Mouse (Mus musculus) CH12.LX (cell line): ENCODE measurements around the gene Npas3. TPM values are rescaled to one million over a fixed set of nuclear protein-coding genes. Genes with fewer than 3 reads are reported as not detected.

Experiments
- DNase-seq: peaks from one replicate; pipeline ENCODE4 v3.0.0-alpha.2; 2013; ENCODE audit errors: extremely low read depth
- H3K27ac ChIP-seq: 2 replicates; pipeline ENCODE4 v1.5.1; 2012; ENCODE audit warnings: low read depth, mild to moderate bottlenecking, control low read depth, moderate library complexity; ENCODE audit not compliant: insufficient read depth
- H3K27me3 ChIP-seq: replicated peaks from 2 replicates; pipeline ENCODE3; 2012; ENCODE audit warnings: inconsistent platforms
- H3K36me3 ChIP-seq, 2 experiments: replicated peaks in 1 of 2; 2 replicates each; pipeline versions ENCODE3 to v1.6.1; 2012; ENCODE audit warnings: inconsistent platforms in 1 of 2, low read length in 1 of 2, mild to moderate bottlenecking in 1 of 2, mixed read lengths in 1 of 2, moderate library complexity in 1 of 2; ENCODE audit not compliant: control insufficient read depth in 1 of 2, insufficient read depth in 1 of 2
- H3K4me1 ChIP-seq, 2 experiments: 2 replicates each; pipeline ENCODE4 v1.6.1; 2012; ENCODE audit warnings: inconsistent platforms in 1 of 2, moderate library complexity in 1 of 2; ENCODE audit not compliant: insufficient read depth in 2 of 2, control insufficient read depth in 1 of 2
- H3K4me2 ChIP-seq: 2 replicates; pipeline ENCODE4 v1.6.1; 2012; ENCODE audit warnings: low read depth, mild to moderate bottlenecking, control low read depth; ENCODE audit not compliant: poor library complexity, insufficient read depth, severe bottlenecking
- H3K4me3 ChIP-seq, 3 experiments: fragments of 150-350 bp in 1 of 3; sonication (generic) in 1 of 3; replicated peaks in 1 of 3; 2 replicates each; pipeline versions ENCODE3 to v1.5.1; 2011 to 2012; ENCODE audit warnings: low read depth in 2 of 3, low read length in 2 of 3, mild to moderate bottlenecking in 2 of 3, moderate library complexity in 2 of 3, control low read depth in 1 of 3, improper control_type of control experiment in 1 of 3, inconsistent platforms in 1 of 3, mixed read lengths in 1 of 3; ENCODE audit not compliant: poor library complexity in 1 of 3
- H3K79me2 ChIP-seq: replicated peaks from 2 replicates; pipeline ENCODE4 v1.6.1; 2012; ENCODE audit warnings: mild to moderate bottlenecking, moderate library complexity; ENCODE audit not compliant: control insufficient read depth, poor library complexity, insufficient read depth, severe bottlenecking; ENCODE audit errors: extremely low read depth
- H3K9ac ChIP-seq: 2 replicates; pipeline ENCODE4 v1.6.1; 2012; ENCODE audit warnings: low read depth, mild to moderate bottlenecking, control low read depth, moderate library complexity; ENCODE audit not compliant: insufficient read depth
- H3K9me3 ChIP-seq: replicated peaks from 2 replicates; pipeline ENCODE3; 2012; ENCODE audit warnings: low read length, inconsistent platforms, mixed read lengths
- BHLHE40 ChIP-seq: IDR thresholded peaks from 2 replicates; pipeline ENCODE4 v1.6.1; 2011; ENCODE audit warnings: mild to moderate bottlenecking, low read depth, low read length, improper control_type of control experiment
- CHD1 ChIP-seq: IDR thresholded peaks from 2 replicates; pipeline ENCODE4 v1.6.1; 2012; ENCODE audit warnings: low read depth, low read length, improper control_type of control experiment, inconsistent platforms
- CHD2 ChIP-seq: IDR thresholded peaks from 2 replicates; pipeline ENCODE4 v1.6.1; 2011; ENCODE audit warnings: low read length, improper control_type of control experiment
- HCFC1 ChIP-seq: IDR thresholded peaks from 2 replicates; pipeline ENCODE4 v1.6.1; 2012; ENCODE audit warnings: low read depth, mild to moderate bottlenecking, inconsistent platforms, low read length, improper control_type of control experiment
- MAFK ChIP-seq: IDR thresholded peaks from 2 replicates; pipeline ENCODE4 v1.6.1; 2011; ENCODE audit warnings: low read length, improper control_type of control experiment; ENCODE audit not compliant: insufficient replicate concordance
- MAX ChIP-seq: IDR thresholded peaks from 2 replicates; pipeline ENCODE4 v1.6.1; 2011; ENCODE audit warnings: low read length, improper control_type of control experiment
- MEF2A ChIP-seq: IDR thresholded peaks from 2 replicates; pipeline ENCODE4 v1.6.1; 2014; ENCODE audit warnings: low read depth, mild to moderate bottlenecking, inconsistent platforms, low read length, improper control_type of control experiment, borderline replicate concordance
- RCOR1 ChIP-seq: conservative IDR thresholded peaks from 2 replicates; pipeline ENCODE4 v1.6.1; 2012; ENCODE audit warnings: low read depth, mild to moderate bottlenecking, inconsistent platforms, low read length, improper control_type of control experiment
- SIN3A ChIP-seq: IDR thresholded peaks from 2 replicates; pipeline ENCODE4 v1.6.1; 2012; ENCODE audit warnings: low read length, improper control_type of control experiment, inconsistent platforms
- USF2 ChIP-seq: conservative IDR thresholded peaks from 2 replicates; pipeline ENCODE4 v1.6.1; 2011; ENCODE audit warnings: low read depth, low read length, improper control_type of control experiment
- ZNF384 ChIP-seq: IDR thresholded peaks from 2 replicates; pipeline ENCODE4 v1.6.1; 2012; ENCODE audit warnings: low read depth, low read length, improper control_type of control experiment, inconsistent platforms
- dilution Hi-C: fragments of 300-500 bp; cut with MboI; formaldehyde crosslinking; loops from 2 replicates; pipeline ENCODE4 v1.14.3; 2020; ENCODE audit warnings: low sequenced_read_pairs; ENCODE audit not compliant: extremely low pct_unique_long_range_greater_than_20kb, extremely low pct_ligation_motif_present
- in situ Hi-C: fragments of 300-500 bp; cut with MboI; formaldehyde crosslinking; loops from 3 replicates; pipeline ENCODE4 v1.14.3; 2019; ENCODE audit warnings: low sequenced_read_pairs, low pct_ligation_motif_present, low pct_unique_long_range_greater_than_20kb, mixed read lengths
- polyA plus RNA-seq: library from polyadenylated mRNA; unstranded; fragments of >175 nt; gene quantifications from 2 replicates; pipeline ENCODE4 v1.2.1, GENCODE M21; 2012; ENCODE audit warnings: low read depth; ENCODE audit not compliant: insufficient read length
- total RNA-seq, 2 experiments: library from RNA; depleted of rRNA; stranded (reverse); fragments of 300-350 nt in 1 of 2; fragments of >200 nt in 1 of 2; gene quantifications; 2 replicates each; pipeline ENCODE4 v1.2.3; 2012 to 2014

Npas3 gene
- total and polyA plus RNA-seq, 3 experiments: 0.13 TPM; not detected in 1

- Histone ChIP-seq H3K79me2 (no peaks in the 10 kb centered on the region), H3K36me3 (peaks cover 0 to 3% of the 10 kb centered on the region in 2 experiments), H3K9ac (no peak overlapping the region), H3K4me2 (no peak overlapping the region), H3K27ac (no peak overlapping the region), H3K27me3 (no peaks in the 10 kb centered on the region), H3K4me1 (no peaks in the 10 kb centered on the region), H3K4me3 (no peak overlapping the region), H3K9me3 (peaks cover 11% of the 10 kb centered on the region)
- in situ Hi-C loops (loop anchor here (10.0 to 25.0 kb wide), 3 partner anchors 331 to 1156 kb away; no protein-coding TSS in a partner anchor), dilution Hi-C loops (no loop called here)
- TF ChIP-seq MAX (no peak), CHD1 (no peak), USF2 (no peak), ZNF384 (no peak), BHLHE40 (no peak)
- DNase-seq: no peak
Observed at GRCm38 (mm10) chr12:54067886-54068756, 819.6 kb downstream of the Npas3 start.

GRCm38 (mm10) chr12:54068757-54069146 lies 820.3 kb downstream of the Npas3 start:
- TF ChIP-seq MAFK: no peak
- no peak for TF ChIP-seq MEF2A
- TF ChIP-seq SIN3A: no peak
- TF ChIP-seq, all 38 proteins: peak for 0
- peaks cover 0 to 3% of the 10 kb centered on the region in 2 experiments for H3K36me3 ChIP-seq
- no peaks in the 10 kb centered on the region for H3K4me1 ChIP-seq
- no peaks in the 10 kb centered on the region for H3K27me3 ChIP-seq
- in situ Hi-C loops (loop anchor here (10.0 to 25.0 kb wide), 3 partner anchors 331 to 1156 kb away; no protein-coding TSS in a partner anchor), dilution Hi-C loops (no loop called here)
- H3K79me2 ChIP-seq: no peaks in the 10 kb centered on the region
- DNase-seq: no peak
- no peak overlapping the region for H3K27ac ChIP-seq
- no peak overlapping the region for H3K4me2 ChIP-seq
- H3K4me3 ChIP-seq: no peak overlapping the region
- peaks cover 11% of the 10 kb centered on the region for H3K9me3 ChIP-seq
- no peak overlapping the region for H3K9ac ChIP-seq

GRCm38 (mm10) chr12:54074012-54074411 lies 825.5 kb downstream of the Npas3 start:
- Histone ChIP-seq H3K79me2 (no peaks in the 10 kb centered on the region), H3K9ac (no peak overlapping the region), H3K27ac (no peak overlapping the region), H3K4me2 (no peak overlapping the region), H3K27me3 (no peaks in the 10 kb centered on the region), H3K4me1 (no peaks in the 10 kb centered on the region)
- DNase-seq: no peak
- in situ Hi-C loops: loop anchor here (25.0 kb wide), 2 partner anchors 337 to 1162 kb away; no protein-coding TSS in a partner anchor
- dilution Hi-C loops: no loop called here
- TF ChIP-seq CHD2 (no peak), CHD1 (no peak), HCFC1 (no peak), RCOR1 (no peak), MEF2A (no peak)
- TF ChIP-seq, all 38 proteins: peak for 0
- Histone ChIP-seq H3K9me3 (no peaks in the 10 kb centered on the region), H3K36me3 (no peaks in the 10 kb centered on the region), H3K4me3 (no peak overlapping the region)
